Mouse (Mus musculus): ENCODE data around the gene Atp6v0a2. TPM values are rescaled to one million over a fixed set of nuclear protein-coding genes. Genes with fewer than 3 reads are reported as not detected.

Atp6v0a2 gene
- total and polyA plus RNA-seq, 3 experiments = 7.7 to 13.2 (median 10.9) TPM

- dilution Hi-C loops (cut with MboI; ENCODE audit: extremely low pct_ligation_motif_present, extremely low pct_unique_long_range_greater_than_20kb, low sequenced_read_pairs) = no loop called here
- no peak within 1 kb of the TSS for H3K27ac ChIP-seq (ENCODE audit: insufficient read depth, low read depth)
- H3K4me3 ChIP-seq (replicated peaks in 1 of 3; ENCODE audit: low read depth in 2 of 3, low read length in 2 of 3, poor library complexity in 1 of 3) = peak within 1 kb of the TSS; percentile 79 to 100 (median 86)
- H3K9ac ChIP-seq (ENCODE audit: insufficient read depth, low read depth) = peak within 1 kb of the TSS; percentile 87
- TF ChIP-seq USF1 (IDR thresholded peaks at IDR 0.05; ENCODE audit: low read depth, low read length) (no peak; the same call in 1 of the 2 replicates), ZC3H11A (IDR thresholded peaks at IDR 0.05; ENCODE audit: low read depth, low read length) (no peak), MEF2A (IDR thresholded peaks at IDR 0.05; ENCODE audit: borderline replicate concordance, low read depth, low read length) (peak; percentile 87), BHLHE40 (IDR thresholded peaks at IDR 0.05; ENCODE audit: low read depth, low read length) (peak; percentile 60), POLR2A (IDR thresholded peaks at IDR 0.05; ENCODE audit: low read depth, low read length) (peak; percentile 96), ZNF384 (IDR thresholded peaks at IDR 0.05; ENCODE audit: low read depth, low read length) (no peak), PAX5 (IDR thresholded peaks at IDR 0.05; ENCODE audit: low read length) (no peak), NRF1 (IDR thresholded peaks at IDR 0.05; ENCODE audit: low read depth, low read length) (peak; percentile 57), TBP (conservative IDR thresholded peaks at IDR 0.05; ENCODE audit: low read depth, low read length) (peak; percentile 74), NELFE (IDR thresholded peaks at IDR 0.05; ENCODE audit: low read depth, low read length) (peak; percentile 95), IRF4 (IDR thresholded peaks at IDR 0.05; ENCODE audit: low read depth, low read length) (peak; percentile 65; the same call in 1 of the 2 replicates), ZMIZ1 (IDR thresholded peaks at IDR 0.05; ENCODE audit: low read depth, low read length) (peak; percentile 85; the same call in 1 of the 2 replicates), ELF1 (IDR thresholded peaks at IDR 0.05; ENCODE audit: low read depth, low read length) (peak; percentile 97), HCFC1 (IDR thresholded peaks at IDR 0.05; ENCODE audit: low read depth, low read length) (peak; percentile 97), RCOR1 (conservative IDR thresholded peaks at IDR 0.05; ENCODE audit: low read depth, low read length) (0 out of 2 replicates have a peak, but pooled peaks have one; percentile 51), MXI1 (IDR thresholded peaks at IDR 0.05; ENCODE audit: low read depth, low read length) (peak; percentile 98), MYC (IDR thresholded peaks at IDR 0.05; ENCODE audit: low read depth, low read length) (peak; percentile 83; the same call in 1 of the 2 replicates), CHD1 (IDR thresholded peaks at IDR 0.05; ENCODE audit: low read depth, low read length) (no peak), JUN (IDR thresholded peaks at IDR 0.05; ENCODE audit: insufficient read depth, low read depth, low read length) (no peak), MAFK (IDR thresholded peaks at IDR 0.05; ENCODE audit: insufficient replicate concordance, low read length) (no peak), GABPA (IDR thresholded peaks at IDR 0.05; ENCODE audit: insufficient replicate concordance, low read depth, low read length) (peak; percentile 84; the same call in 1 of the 2 replicates), ZKSCAN1 (IDR thresholded peaks at IDR 0.05; ENCODE audit: borderline replicate concordance, low read depth, low read length) (no peak; the same call in 1 of the 2 replicates), ETS1 (conservative IDR thresholded peaks at IDR 0.05; ENCODE audit: low read depth, low read length) (peak; percentile 37; the same call in 1 of the 2 replicates), USF2 (conservative IDR thresholded peaks at IDR 0.05; ENCODE audit: low read depth, low read length) (no peak), MAX (IDR thresholded peaks at IDR 0.05; ENCODE audit: low read length) (peak; percentile 94), KAT2A (IDR thresholded peaks at IDR 0.05; ENCODE audit: insufficient replicate concordance, low read length) (peak; percentile 95; the same call in 1 of the 2 replicates), CTCF (conservative IDR thresholded peaks at IDR 0.05 in 1 of 2, IDR thresholded peaks at IDR 0.05 in 1 of 2; ENCODE audit: low read depth in 2 of 2, low read length in 2 of 2) (no peak), POLR2AphosphoS2 (IDR thresholded peaks at IDR 0.05; ENCODE audit: low read depth, low read length) (peak; percentile 48; the same call in 1 of the 2 replicates), SIN3A (IDR thresholded peaks at IDR 0.05; ENCODE audit: low read length) (peak; percentile 99), SMC3 (IDR thresholded peaks at IDR 0.05; ENCODE audit: low read depth, low read length) (no peak), TCF12 (IDR thresholded peaks at IDR 0.05; ENCODE audit: low read depth, low read length) (peak; percentile 98)
- in situ Hi-C loops (cut with MboI; ENCODE audit: low pct_ligation_motif_present, low pct_unique_long_range_greater_than_20kb, low sequenced_read_pairs) = no loop called here
- no peaks in the 10 kb centered on the region for H3K27me3 ChIP-seq (replicated peaks)
- DNase-seq (ENCODE audit: extremely low read depth) = peak; percentile 91
- peaks cover 41 to 66% of the 10 kb centered on the region in 2 experiments for H3K36me3 ChIP-seq (replicated peaks in 1 of 2; ENCODE audit: control insufficient read depth in 1 of 2, insufficient read depth in 1 of 2, low read length in 1 of 2)
- H3K79me2 ChIP-seq (replicated peaks; ENCODE audit: control insufficient read depth, extremely low read depth, insufficient read depth, poor library complexity, severe bottlenecking) = peaks cover 29% of the 10 kb centered on the region
- peak within 1 kb of the TSS; percentile 94 for H3K4me2 ChIP-seq (ENCODE audit: insufficient read depth, low read depth, poor library complexity, severe bottlenecking)
- H3K4me1 ChIP-seq (ENCODE audit: control insufficient read depth in 1 of 2, insufficient read depth in 2 of 2) = peaks cover 8 to 34% of the 10 kb centered on the region in 2 experiments; a peak in 3 of 4 replicates
- no peaks in the 10 kb centered on the region for H3K9me3 ChIP-seq (replicated peaks; ENCODE audit: low read length)
Observed at GRCm38 (mm10) chr5:124578633-124579317, 49.6 kb upstream of the Atp6v0a2 start, which contains the start of the genes Eif2b1 and Gtf2h3. Eif2b1 (minus strand) TSS chr5:124579131. Gtf2h3 (plus strand) TSS chr5:124579140.

Data from CH12.LX (cell line).